Mouse (Mus musculus) heart, postnatal 36 days (tissue): ENCODE results near the gene Arpp21. TPM values are rescaled to one million over a fixed set of nuclear protein-coding genes. Genes with fewer than 3 reads are reported as not detected.

Experiments
- DNase-seq, 2 experiments: peaks; one replicate each; pipeline ENCODE4 v3.0.0; 2021 to 2022
- intact Hi-C: fragments of 180-260 bp; cut with DNase I; formaldehyde crosslinking; loops from one replicate; pipeline ENCODE4 v1.15.1; 2025
- total RNA-seq, 2 experiments: library from RNA; stranded (reverse); gene quantifications; 2 replicates each; pipeline ENCODE4 v1.2.3; 2021

Arpp21 gene
- total RNA-seq, 2 experiments from 2014 or later = 0.78 to 1.9 TPM

- intact Hi-C loops = no loop called here
- DNase-seq = no peak
These were observed 117.9 kb downstream of the Arpp21 start for GRCm38 (mm10) chr9:112117632-112118410.

- DNase-seq = no peak
- intact Hi-C loops = no loop called here
These were observed 124.1 kb downstream of the Arpp21 start for GRCm38 (mm10) chr9:112111610-112112009.

- intact Hi-C loops = no loop called here
- no peak for DNase-seq
These were observed 132.9 kb downstream of the Arpp21 start for GRCm38 (mm10) chr9:112102852-112103192.

DNA sequence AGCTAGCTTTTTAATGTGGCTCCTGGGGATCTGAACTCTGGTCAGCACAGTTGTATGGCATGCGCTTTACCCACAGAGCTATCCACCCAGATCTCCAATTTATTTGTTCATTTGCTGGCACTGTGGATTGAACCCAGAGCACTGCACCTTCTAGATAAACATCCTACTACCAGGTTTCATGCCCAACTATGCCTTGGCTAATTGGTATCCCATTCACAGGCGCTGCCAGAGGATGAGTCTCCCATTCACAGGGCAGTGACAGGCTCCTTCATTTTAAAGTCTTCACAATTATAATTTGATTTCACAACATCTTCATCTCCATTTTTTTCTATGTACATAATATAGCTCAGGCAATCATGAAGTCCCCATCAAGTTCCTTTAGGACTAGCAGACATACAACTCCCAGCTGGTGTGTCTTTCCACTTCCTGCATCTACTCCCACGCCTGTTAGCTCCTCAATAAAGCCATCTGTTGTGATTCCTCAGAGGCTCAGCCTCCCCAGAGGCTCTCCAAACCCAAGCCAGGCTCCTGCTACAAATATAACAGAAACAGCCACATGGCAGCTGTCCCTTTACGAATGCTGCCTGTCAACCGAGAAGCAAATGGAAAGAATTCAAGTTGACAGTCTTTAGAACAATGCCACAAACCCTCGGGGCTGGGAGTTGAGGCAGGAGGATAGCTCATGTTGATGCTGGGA lies 133.4 kb downstream of the Arpp21 start:
- intact Hi-C loops = no loop called here
- no peak for DNase-seq

DNA sequence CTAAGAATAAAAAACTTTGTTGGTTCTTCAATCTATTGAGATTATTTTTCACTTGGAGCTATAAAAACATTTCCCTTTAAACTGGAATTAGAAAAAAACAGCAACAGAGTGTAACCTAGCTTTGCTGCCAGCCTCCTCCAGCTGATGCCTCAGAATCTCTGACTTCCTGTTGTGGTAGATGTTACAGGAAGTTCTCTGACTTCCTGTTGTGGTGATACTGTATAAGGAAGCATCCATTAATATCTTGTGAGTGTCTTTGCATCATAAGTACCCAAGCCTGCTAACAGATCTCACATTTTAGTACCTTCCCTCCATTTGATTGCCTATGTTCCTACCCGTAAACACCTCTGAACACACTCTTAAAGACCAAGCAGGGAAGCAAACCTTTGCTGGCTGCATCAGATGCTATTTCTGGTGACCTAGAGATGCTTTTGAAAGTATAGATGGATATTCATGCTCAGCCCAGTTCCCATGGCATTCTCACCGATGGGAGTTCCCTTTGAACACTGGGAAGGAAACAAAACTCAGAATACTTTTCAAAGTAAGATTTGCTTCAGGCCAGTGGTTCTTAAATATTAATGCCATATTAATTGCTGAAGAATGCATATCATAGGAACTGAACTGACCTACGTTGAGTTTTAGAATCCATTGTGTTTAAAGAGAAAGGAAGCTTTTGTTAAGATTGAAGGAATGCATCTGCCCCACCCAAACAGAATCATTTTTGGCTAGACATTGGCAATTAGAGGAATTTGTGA lies 134.7 kb downstream of the Arpp21 start:
- DNase-seq = no peak
- intact Hi-C loops = no loop called here

DNA sequence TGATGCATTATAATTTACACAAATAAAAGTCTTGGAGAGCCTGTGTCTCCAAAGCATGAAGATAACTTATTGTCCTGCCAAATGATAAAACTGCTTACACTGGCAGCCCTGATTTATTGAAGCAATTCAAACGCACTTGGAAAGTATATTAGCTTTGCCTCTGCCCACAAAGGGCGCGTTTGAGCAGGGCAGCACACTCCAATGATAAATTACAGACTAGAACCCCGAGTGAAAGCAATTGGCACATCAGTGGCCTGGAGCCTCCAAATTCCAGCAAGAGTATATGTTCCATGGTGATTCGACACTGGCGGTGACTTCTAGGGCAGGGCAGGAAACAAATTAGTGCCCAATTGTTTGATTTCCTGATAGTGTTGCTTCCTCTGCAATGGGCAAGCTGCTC lies 137.5 kb downstream of the Arpp21 start:
- no peak for DNase-seq
- intact Hi-C loops = no loop called here

DNA sequence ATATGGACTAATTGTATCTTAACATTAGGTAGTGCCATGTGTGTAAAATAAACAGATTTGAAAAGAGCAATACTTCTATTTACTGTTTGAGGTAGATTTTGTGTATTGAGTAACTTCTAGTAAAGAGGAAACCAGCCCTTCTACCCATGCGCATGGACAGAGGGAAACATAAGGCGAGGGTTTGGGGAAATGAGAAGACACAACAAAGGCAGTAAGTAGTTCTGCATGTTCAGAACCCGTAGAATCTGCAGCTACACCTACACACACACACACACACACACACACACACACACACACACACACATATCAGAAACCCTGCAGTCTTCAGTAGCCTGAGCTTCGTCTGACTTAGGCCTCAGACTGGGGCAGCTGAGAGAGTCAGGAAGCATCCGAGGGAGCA lies 140.0 kb downstream of the Arpp21 start:
- no peak for DNase-seq
- intact Hi-C loops = no loop called here

GRCm38 (mm10) chr9:112095198-112095597 lies 140.5 kb downstream of the Arpp21 start:
- intact Hi-C loops = no loop called here
- DNase-seq = no peak

DNA sequence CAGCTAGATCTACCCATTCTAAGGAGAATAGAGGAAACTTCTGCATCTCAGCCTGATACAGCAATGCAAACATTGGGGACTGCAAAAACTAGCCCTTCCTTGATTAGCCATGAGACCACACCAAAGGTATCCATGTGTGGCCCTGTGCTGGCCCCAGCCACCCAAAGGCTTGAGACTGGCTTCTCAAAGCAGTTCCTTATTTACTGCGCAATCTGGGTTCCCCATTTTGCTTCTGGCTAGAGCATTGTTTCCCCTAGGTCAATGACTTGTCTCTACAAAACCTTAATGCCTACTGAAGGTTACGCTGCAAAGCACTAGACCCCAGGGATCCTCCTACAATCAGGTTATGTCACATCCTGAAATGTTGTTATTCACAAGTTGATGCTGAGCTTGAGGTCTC lies 156.8 kb downstream of the Arpp21 start:
- intact Hi-C loops = no loop called here
- DNase-seq = no peak

- DNase-seq = no peak
- intact Hi-C loops = no loop called here
These were observed 157.3 kb downstream of the Arpp21 start for GRCm38 (mm10) chr9:112078453-112078852.

GRCm38 (mm10) chr9:112075273-112075672 lies 160.5 kb downstream of the Arpp21 start:
- intact Hi-C loops = no loop called here
- no peak for DNase-seq

DNA sequence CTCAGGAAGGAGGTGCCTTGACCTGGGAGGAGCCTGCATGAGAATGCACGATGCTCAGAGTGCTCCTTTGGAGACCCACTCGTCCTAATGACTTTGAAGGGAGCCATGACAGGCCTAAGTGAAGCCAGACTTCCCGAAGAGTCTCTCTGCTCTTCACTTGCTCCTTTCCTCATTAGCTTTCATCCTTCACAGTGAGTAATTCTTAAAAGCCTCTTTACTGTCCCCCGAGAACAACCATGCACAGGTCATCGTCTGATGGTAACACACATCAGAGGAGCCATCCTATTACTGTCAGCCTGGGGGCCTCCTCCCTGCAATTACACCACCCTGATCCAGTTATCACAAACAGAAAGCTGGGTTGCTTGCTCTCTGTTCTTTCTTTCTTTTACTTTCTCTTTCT lies 160.9 kb downstream of the Arpp21 start:
- intact Hi-C loops = no loop called here
- no peak for DNase-seq

DNA sequence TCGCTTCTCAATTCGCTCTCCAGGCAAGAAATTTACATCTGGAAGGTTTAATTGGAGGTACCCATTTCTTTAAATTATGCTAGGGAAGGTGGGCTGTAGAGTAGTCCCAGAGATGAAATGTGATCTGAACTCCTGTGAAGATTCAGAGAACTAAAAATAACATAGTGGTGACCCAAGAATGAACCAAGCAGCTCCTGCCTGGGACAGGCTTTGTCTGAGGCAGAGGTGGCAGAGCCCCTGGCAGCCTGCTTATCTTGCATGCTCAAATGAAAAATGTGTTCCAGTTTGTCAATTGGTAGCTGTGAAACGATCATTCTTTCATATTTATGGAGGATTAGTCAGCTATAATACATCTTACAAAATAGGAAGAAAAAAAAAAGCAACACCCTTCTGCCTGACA lies 164.4 kb downstream of the Arpp21 start:
- intact Hi-C loops = no loop called here
- peak in 1 of 2 experiments; percentile 5 for DNase-seq

DNA sequence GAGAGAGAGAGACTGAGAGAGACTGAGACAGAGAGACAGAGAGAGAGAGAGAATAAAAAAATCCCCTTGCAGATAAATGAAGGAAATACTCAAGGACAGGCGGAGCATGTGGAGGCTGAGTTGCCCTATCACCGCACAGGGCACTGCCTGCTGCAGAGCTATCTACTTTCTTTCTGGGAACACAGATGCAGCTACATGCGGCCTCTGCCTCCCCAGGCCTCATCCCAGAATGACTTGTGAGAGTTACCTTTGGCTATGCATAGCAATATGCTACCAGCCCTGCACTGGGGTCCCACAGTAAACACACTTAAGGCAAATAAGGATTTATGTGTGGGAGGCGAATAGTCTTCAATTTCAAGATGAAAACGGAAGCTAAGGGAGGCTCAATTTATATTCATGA lies 164.8 kb downstream of the Arpp21 start:
- DNase-seq = no peak
- intact Hi-C loops = no loop called here

GRCm38 (mm10) chr9:112068250-112068649 lies 167.5 kb downstream of the Arpp21 start:
- DNase-seq = no peak
- intact Hi-C loops = no loop called here

DNA sequence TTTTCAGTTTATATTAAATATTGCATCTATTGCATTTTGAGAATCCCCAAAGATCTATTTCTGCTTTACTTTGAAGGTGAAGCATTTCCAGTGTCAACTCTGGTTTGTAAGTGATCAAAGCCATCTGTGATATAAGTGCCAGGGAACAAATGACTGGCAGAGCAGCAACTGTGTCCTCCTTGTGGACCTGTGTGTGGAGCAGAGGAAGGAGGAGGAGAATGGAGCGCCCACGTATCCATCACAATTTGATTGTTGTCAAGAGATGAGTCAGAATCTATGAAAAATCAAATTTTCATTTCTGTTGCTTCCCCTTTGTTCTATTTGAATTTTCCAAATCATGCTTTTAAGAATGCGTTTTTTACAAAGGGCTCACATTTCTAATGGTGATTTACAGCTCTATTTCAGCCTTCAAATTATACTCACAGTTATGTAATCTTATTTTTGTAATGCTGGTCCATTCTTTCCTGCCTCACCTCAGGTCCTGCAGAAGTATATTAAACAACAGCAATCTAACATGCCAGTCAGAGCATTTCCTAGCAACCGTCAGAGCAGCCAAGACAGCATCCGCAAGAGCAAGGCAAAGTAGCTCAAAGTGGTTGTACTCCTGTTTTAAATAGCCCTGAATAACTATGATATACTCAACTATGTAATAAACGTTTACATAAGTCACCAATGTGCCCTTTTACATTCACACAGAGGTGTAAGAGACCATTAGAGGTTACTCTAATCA lies 174.9 kb downstream of the Arpp21 start:
- DNase-seq = no peak
- intact Hi-C loops = no loop called here

- intact Hi-C loops = no loop called here
- no peak for DNase-seq
These were observed 180.8 kb downstream of the Arpp21 start for GRCm38 (mm10) chr9:112054807-112055381.

DNA sequence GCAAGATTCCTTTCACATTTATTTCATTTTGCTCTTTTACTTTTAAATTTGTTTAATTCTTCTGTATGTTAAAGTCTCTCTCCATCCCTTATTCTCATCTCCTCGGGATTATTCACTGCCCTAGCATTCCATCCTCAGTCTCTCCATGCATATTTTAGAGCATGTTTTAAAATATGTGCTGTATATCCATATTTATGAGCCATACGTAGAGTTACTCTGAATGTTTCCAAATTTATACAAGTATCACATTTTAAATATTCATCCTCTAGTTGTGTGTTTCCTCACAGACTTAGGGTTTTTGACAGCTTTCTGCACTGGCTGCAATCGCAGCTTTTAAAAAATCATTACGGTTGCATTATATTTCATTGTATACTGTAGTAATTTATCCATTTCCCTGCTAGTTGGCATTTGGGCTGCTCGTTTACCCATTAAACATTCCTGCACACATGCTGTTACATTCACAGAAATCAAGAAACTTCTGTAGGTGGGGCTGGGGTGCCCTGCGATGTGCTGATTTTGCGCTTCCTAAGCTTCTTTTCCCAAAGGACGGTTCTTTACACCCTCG lies 187.8 kb downstream of the Arpp21 start:
- DNase-seq = no peak
- intact Hi-C loops = no loop called here

DNA sequence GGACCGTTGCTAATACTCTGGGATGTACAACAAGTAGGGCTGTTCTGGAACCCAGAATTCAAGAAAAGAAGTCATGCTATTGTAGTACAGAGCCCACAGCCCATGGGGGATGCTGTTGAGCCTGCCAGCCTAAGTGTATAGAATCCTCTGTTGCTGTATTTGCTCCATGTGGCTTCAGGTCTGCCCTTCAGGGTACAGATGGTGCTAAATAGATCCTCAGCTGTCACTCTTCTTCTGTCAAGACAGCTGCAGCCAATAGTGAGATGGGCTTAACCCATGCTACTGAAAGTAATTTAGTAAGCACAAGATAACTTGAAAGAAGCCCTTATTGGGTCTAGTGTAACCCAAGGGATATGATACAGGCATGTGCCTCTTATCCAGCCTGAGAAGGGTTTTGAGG lies 195.2 kb downstream of the Arpp21 start:
- DNase-seq = no peak
- intact Hi-C loops = no loop called here

- intact Hi-C loops = no loop called here
- no peak for DNase-seq
These were observed 198.0 kb downstream of the Arpp21 start for GRCm38 (mm10) chr9:112037732-112038131.
